Mouse (Mus musculus) Patski (cell line): ENCODE data around the gene Hyou1. TPM values are rescaled to one million over a fixed set of nuclear protein-coding genes. Genes with fewer than 3 reads are reported as not detected.
"Not testable (repeated sequence)": the region's sequence is repeated elsewhere in the genome, so short reads cannot be mapped to it uniquely, and the experiment has no call there.

Experiments used
- ATAC-seq: fragments of 100-300 bp; one replicate; pipeline ENCODE4 v1.8.0; 2021
- CTCF ChIA-PET: fragments of 350-600 bp; sonication (Branson Sonifier 250); formaldehyde crosslinking; loops from one replicate; lab custom pipeline; 2022; ENCODE audit warnings: inconsistent platforms; lab: Charles Lee
- POLR2A ChIA-PET: fragments of 350-600 bp; sonication (Branson Sonifier 250); formaldehyde crosslinking; loops from one replicate; lab custom pipeline; 2022; ENCODE audit warnings: antibody characterized with exemption, inconsistent platforms; lab: Charles Lee
- DNase-seq: peaks from one replicate; pipeline ENCODE4 v3.0.0-alpha.2; 2011; ENCODE audit warnings: low read depth, low spot score
- H3K27me3 ChIP-seq: fragments of 371-371 bp; one replicate; pipeline ENCODE4 v1.5.1; 2021
- CTCF ChIP-seq: fragments of 100-300 bp; IDR thresholded peaks from one replicate; pipeline ENCODE4 v1.5.1; 2021
- in situ Hi-C: fragments of 300-500 bp; cut with MboI; formaldehyde crosslinking; loops from 3 replicates; pipeline ENCODE4 v1.11.1; 2018; ENCODE audit warnings: low pct_unique_long_range_greater_than_20kb, mixed read lengths
- polyA plus RNA-seq: library from polyadenylated mRNA; unstranded; gene quantifications from one replicate; pipeline ENCODE4 v1.2.3, GENCODE M21; 2021

Hyou1 gene
- polyA plus RNA-seq, 1 experiment from 2014 or later, result 190 TPM

DNA sequence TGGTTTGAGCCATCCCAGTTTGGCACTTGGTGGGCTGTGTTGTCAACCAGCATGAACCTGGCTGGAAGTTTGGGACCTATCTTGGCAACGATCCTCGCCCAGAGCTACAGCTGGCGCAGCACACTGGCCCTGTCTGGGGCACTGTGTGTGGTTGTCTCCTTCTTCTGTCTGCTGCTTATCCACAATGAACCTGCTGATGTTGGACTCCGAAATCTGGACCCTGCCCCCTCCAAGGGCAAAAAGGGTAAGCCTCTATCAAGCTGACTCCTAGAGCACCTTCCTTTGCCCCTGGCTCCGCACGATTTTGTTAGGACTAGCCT, 20.5 kb downstream of the Hyou1 start:
- TF ChIP-seq CTCF, result no peak
- ChIA-PET CTCF (interaction anchor here (0.9 kb wide), 1 partner anchor 11 kb away, joined by 3 read pairs; no protein-coding TSS in a partner anchor), POLR2A (interaction anchor here (0.7 to 1.0 kb wide), 2 partner anchors 19 to 505 kb away, joined by 4 to 5 read pairs; partner anchors contain the start of gene Ccdc84)
- H3K27me3 ChIP-seq, result no peaks in the 10 kb centered on the region
- DNase-seq, result no peak
- no peak for ATAC-seq
- in situ Hi-C loops, result no loop called here

DNA sequence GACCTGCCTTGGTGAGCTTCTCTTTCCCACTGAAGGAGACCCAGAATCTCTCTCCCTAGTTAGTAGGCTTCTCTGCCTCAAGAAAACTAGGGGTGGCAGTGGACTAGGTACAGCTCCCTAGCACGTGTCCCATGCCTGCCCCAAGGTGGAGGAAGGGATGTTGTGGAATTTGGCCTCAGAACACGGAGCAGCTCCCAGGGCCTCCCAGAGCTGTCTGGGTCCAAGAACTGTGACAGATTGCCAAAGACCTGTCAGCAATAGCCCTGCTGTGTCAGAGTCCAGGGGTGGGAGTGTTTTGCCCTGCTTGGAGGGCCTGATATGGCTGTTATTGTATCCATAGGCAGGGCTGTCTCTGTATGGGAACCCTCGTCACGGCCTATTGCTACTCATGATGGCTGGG, 21.8 kb downstream of the Hyou1 start:
- CTCF ChIA-PET, result interaction anchor here (1.0 kb wide), 1 partner anchor 40 kb away, joined by 3 read pairs; the partner anchor contains the start of gene Vps11
- DNase-seq, result no peak
- ATAC-seq, result no peak
- no peak for TF ChIP-seq CTCF
- no peaks in the 10 kb centered on the region for H3K27me3 ChIP-seq
- POLR2A ChIA-PET, result interaction anchor here (1.5 kb wide), 1 partner anchor 10 kb away, joined by 3 read pairs; no protein-coding TSS in a partner anchor
- in situ Hi-C loops, result no loop called here

DNA sequence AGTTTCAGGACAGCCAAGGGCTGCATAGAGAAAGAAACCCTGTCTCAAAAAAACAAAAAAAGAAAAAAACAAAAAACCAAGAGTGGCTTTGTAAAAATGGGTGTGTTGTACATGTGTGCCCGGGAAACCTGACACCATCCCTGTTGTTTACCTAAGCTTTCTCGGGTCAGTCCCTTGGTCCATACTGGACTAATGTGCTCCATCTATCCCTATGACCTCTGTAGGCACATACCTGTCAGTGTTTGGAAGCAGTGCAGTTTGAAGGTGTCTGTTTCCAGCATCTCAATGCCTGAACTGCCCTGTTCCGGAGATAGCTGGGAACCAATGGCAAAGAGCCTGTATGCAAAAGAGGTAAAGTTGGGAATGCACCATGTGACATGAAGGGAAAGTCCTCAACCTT, 25.7 kb downstream of the Hyou1 start:
- CTCF ChIA-PET, result no interaction called here

DNA sequence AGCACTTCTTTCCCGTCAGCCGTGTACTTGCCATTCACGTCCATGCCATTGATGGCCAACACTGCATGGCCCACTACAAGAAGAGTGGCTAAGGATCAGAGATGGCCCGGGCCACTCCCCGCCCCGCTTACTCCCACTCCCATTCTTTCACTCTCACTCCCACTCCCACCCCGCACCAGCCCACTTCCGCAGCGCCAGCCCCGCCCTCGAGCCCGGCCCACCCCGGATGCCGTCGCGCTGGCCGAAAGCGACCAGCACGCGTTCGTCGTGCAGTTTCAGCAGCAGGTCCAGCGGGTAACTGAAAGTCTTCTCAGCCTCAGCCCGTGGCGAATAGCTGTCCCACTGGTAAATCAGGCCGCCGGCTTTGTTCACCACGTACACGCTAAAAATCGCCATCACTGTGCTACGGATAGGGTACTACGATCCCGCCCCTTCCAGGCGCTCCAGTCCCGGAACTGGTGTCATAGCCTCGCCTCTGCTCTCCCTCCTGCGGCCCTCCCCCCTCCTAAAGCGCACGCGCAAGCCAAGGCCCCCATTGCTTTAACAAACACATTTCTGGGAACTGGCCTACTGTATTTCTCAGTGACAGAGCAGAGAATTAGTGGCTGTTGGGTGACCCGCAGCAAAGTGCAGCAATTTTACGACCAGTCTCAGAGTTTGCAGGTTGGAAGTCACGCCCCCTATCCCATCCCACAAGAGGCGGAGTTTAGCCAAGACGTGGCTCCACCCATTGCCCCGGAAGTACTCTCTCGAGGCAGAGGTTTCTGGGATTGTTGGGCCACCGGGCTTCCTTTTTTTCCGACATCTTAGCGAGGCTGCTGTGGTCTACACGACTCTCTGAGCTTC, 27.8 kb downstream of the Hyou1 start, which contains the start of the genes Rps25 and Trappc4:
Rps25 (plus strand) TSS at position 234 of the 846 bp plus-strand sequence.
Trappc4 (minus strand) TSS at position 695 of the 846 bp plus-strand sequence.
- in situ Hi-C loops, result no loop called here
- ChIA-PET CTCF (interaction anchor here (0.6 to 2.8 kb wide), 3 partner anchors 8 to 46 kb away, joined by 3 to 9 read pairs (median 3); partner anchors contain the start of genes Ccdc84 and Vps11), POLR2A (interaction anchor here (2.9 kb wide), 2 partner anchors 9 to 11 kb away, joined by 11 to 15 read pairs; partner anchors contain the start of genes Ccdc84 and Slc37a4)
- ATAC-seq, result peak; percentile 90
- H3K27me3 ChIP-seq, result no peaks in the 10 kb centered on the region
- DNase-seq, result peak; percentile 74
- TF ChIP-seq CTCF, result no peak

More for the DNA sequence above, 25.7 kb downstream of the Hyou1 start:
- ATAC-seq (no peak), DNase-seq (no peak)
- no peak for TF ChIP-seq CTCF
- H3K27me3 ChIP-seq, result no peaks in the 10 kb centered on the region
- in situ Hi-C loops, result no loop called here
- POLR2A ChIA-PET, result no interaction called here

DNA sequence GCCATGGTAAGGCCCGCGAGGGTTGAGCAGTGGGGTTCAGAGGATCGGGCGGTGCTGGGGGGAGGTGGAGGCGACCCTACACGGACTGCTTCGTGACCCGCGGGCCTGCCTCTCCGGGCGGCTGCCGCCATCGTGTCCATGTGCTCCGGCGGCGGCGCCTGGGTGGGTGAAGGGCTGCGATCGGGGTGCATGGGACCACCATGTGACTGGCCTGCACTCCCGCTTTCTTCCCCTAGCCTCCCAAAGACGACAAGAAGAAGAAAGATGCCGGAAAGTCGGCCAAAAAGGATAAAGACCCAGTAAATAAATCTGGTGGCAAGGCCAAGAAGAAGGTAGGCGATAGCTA, 28.4 kb downstream of the Hyou1 start:
- ATAC-seq, result no peak
- DNase-seq, result no peak
- no peak for TF ChIP-seq CTCF
- POLR2A ChIA-PET, result interaction anchor here (1.0 to 2.9 kb wide), 3 partner anchors 10 to 29 kb away, joined by 3 to 15 read pairs (median 11); partner anchors contain the start of genes Ccdc84 and Slc37a4
- CTCF ChIA-PET, result interaction anchor here (1.0 to 2.8 kb wide), 2 partner anchors 9 to 11 kb away, joined by 3 to 9 read pairs; partner anchors contain the start of gene Ccdc84
- in situ Hi-C loops, result no loop called here
- H3K27me3 ChIP-seq, result no peaks in the 10 kb centered on the region

DNA sequence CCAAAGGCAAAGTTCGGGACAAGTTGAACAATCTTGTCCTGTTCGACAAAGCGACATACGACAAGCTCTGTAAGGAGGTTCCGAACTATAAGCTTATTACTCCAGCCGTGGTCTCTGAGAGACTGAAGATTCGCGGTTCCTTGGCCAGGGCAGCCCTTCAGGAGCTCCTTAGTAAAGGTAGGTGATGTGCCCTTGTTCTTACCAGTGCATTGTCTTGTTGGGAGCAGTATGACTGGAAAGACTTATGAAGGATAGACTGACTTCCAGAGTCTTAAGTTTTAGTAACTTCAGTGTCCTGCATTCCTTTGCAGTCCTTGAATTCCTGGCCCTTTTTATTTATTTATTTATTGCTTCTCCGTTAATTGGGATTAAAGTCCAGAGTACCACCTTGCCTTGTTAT, 29.4 kb downstream of the Hyou1 start:
- H3K27me3 ChIP-seq, ATAC-seq, DNase-seq, in situ Hi-C loops: not testable (repeated sequence)
- ChIA-PET POLR2A (interaction anchor here (1.0 to 2.9 kb wide), 3 partner anchors 9 to 30 kb away, joined by 3 to 15 read pairs (median 11); partner anchors contain the start of genes Ccdc84 and Slc37a4), CTCF (interaction anchor here (2.8 kb wide), 1 partner anchor 10 kb away, joined by 9 read pairs; the partner anchor contains the start of gene Ccdc84)

DNA sequence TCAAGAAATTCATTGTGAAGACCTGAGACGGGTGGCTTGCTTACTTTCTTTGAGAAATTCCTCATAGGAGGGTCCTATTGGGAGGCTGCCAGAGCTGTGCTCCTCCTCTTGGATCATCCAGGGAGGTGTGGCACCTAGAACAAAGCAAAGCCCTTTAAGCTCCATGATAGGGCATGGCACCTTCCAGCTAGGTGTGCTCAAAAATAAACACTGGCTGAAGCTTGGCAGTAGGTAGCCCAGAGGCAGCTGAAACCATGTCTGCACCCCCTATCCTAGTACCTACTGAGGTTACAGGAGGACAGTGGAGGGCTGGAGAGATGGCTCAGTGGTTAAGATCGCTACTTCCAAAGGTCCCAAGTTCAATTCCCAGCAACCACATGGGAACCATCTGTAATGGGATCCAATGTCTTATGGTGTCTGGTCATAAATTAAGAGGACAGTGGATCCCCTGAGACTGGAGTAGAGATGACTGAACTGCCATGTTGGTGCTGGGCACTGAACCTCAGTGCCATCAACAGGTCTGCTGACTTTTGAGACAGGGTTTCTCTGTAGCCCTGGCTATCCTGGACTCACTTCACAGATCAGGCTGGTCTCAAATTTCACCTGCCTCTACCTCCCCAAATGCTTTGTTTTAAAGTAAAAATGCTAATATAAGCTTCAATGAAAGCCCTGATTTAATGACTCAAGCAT, 31.5 kb downstream of the Hyou1 start:
- DNase-seq (no peak), ATAC-seq (no peak)
- in situ Hi-C loops, result no loop called here
- no peaks in the 10 kb centered on the region for H3K27me3 ChIP-seq
- TF ChIP-seq CTCF, result no peak
- ChIA-PET POLR2A (interaction anchor here (0.6 to 1.6 kb wide), 2 partner anchors 9 to 80 kb away, joined by 3 read pairs; no protein-coding TSS in a partner anchor), CTCF (interaction anchor here (0.6 to 1.1 kb wide), 2 partner anchors 27 to 49 kb away, joined by 3 read pairs; partner anchors contain the start of gene Vps11)

DNA sequence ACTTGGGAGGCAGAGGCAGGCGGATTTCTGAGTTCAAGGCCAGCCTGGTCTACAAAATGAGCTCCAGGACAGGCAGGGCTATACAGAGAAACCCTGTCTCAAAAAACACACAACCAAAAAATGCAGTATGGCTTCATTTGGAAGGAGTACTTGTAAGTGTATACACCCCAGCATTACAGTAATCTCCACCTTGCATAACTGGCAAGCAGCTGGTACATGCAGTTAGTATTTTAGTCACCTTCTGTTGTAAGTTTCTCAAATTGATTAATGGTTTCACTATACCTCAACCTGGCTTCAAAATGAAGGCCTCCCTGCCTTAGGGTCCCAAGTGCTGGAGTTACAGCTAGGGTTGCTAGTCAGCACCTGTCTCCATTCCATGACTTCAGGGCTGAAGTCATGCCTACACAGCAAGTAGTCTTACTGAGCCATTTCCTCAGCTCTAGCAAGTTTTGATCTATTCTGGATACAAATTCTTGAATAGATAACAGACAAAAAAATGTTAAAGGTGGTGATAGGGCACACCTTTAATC, 32.4 kb downstream of the Hyou1 start:
- CTCF ChIA-PET, result interaction anchor here (0.6 to 1.1 kb wide), 2 partner anchors 28 to 50 kb away, joined by 3 read pairs; partner anchors contain the start of gene Vps11
- in situ Hi-C loops, result no loop called here

DNA sequence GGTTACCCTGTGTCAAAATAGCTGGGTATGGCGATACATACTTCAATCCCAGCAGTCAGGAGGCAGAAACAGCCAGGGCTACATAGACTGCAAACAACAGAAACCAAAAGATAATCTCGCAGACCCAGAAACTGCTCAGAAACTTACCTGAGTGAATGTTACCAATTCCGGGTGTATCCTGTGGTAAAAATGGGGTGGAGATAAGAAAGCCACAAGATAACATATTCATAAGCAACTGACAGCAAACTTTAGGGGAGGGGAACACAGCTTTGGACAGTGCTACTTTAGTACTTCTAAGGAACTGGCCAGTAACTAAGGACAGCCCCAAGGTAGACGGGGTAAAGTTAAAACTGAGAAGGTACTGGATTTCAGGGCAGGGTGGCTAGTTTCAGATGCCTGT, 33.0 kb downstream of the Hyou1 start:
- ChIA-PET POLR2A (no interaction called here), CTCF (no interaction called here)
- DNase-seq, result no peak
- H3K27me3 ChIP-seq, result no peaks in the 10 kb centered on the region
- TF ChIP-seq CTCF, result no peak
- no peak for ATAC-seq
- in situ Hi-C loops, result no loop called here

More for the DNA sequence above, 32.4 kb downstream of the Hyou1 start:
- POLR2A ChIA-PET, result interaction anchor here (1.6 kb wide), 1 partner anchor 10 kb away, joined by 3 read pairs; no protein-coding TSS in a partner anchor
- DNase-seq (no peak), ATAC-seq (no peak)
- no peaks in the 10 kb centered on the region for H3K27me3 ChIP-seq
- no peak for TF ChIP-seq CTCF

DNA sequence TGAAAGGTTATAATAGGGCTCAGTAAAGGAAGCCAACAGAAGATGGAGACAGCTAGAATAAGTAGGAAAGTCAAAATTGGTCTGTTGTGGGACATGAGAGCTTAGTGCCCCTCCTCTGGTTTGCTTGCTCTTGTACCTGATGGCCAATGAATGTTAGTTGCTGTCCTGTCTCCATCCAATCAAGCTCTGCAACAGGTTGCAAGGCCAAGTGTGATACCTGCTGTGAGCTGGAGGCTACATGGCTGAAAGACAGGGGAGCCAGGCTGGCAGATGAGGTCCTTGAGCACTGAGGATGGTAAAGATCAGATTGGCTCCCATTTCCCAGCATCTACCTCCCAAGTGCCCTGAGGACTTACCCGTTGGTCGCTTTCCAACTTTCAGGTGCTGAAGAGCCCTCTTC, 33.5 kb downstream of the Hyou1 start:
- ATAC-seq, result no peak
- ChIA-PET CTCF (no interaction called here), POLR2A (no interaction called here)
- in situ Hi-C loops, result no loop called here
- no peak for DNase-seq
- H3K27me3 ChIP-seq, result no peaks in the 10 kb centered on the region
- no peak for TF ChIP-seq CTCF
